In genomic region chr9:59340002-59340401, GRCm38 (mm10) we compare ENCODE assay signal across 8 mouse cellular contexts. TPM values are rescaled to one million over a fixed set of nuclear protein-coding genes. Genes with fewer than 3 reads are reported as not detected.
DNase-seq lines count a peak whose midpoint lies in the region; ATAC-seq and TF ChIP-seq lines count a peak whose summit lies in the region.

No protein-coding gene starts in this region.

- WGBS in heart, embryonic 10.5 days, result 74% methylated on average over 9 of the region's 9 CpGs
- 90% methylated on average over 9 of the region's 9 CpGs for WGBS in hindbrain, embryonic 14.5 days

- H3K9ac ChIP-seq in hindbrain, embryonic 14.5 days, result no peak overlapping the region

- no peaks in the 10 kb centered on the region for H3K27me3 ChIP-seq in heart, embryonic 10.5 days (ENCODE audit: insufficient read depth, poor library complexity, severe bottlenecking)
- H3K27me3 ChIP-seq in G1E (ENCODE audit: insufficient read depth, low read length), result no peaks in the 10 kb centered on the region
- no peaks in the 10 kb centered on the region for H3K27me3 ChIP-seq in hindbrain, embryonic 14.5 days (ENCODE audit: control insufficient read depth, insufficient read depth, low read length)

- H3K4me1 ChIP-seq in heart, embryonic 10.5 days, result no peaks in the 10 kb centered on the region
- H3K4me1 ChIP-seq in G1E (ENCODE audit: insufficient read depth, low read depth, low read length), result no peaks in the 10 kb centered on the region
- peaks cover 2% of the 10 kb centered on the region; the same call in 1 of the 2 replicates for H3K4me1 ChIP-seq in embryonic fibroblast, embryonic 13.5 days (ENCODE audit: control insufficient read depth, insufficient read depth, low read length)
- H3K4me1 ChIP-seq in hindbrain, embryonic 14.5 days (replicated peaks; ENCODE audit: control insufficient read depth, insufficient read depth, low read length), result no peaks in the 10 kb centered on the region

- ATAC-seq in G1E (ENCODE audit: extremely low read depth, insufficient number of reproducible peaks, low FRiP score, poor library complexity, severe bottlenecking), result no peak
- ATAC-seq in hindbrain, embryonic 14.5 days (ENCODE audit: low FRiP score), result no peak

- H3K9me3 ChIP-seq in heart, embryonic 10.5 days, result no peaks in the 10 kb centered on the region
- H3K9me3 ChIP-seq in G1E (replicated peaks), result no peaks in the 10 kb centered on the region
- no peaks in the 10 kb centered on the region for H3K9me3 ChIP-seq in hindbrain, embryonic 14.5 days (ENCODE audit: control insufficient read depth, low read length)

- H3K4me2 ChIP-seq in hindbrain, embryonic 14.5 days (replicated peaks), result no peak overlapping the region

- TF ChIP-seq CTCF in G1E (IDR thresholded peaks at IDR 0.05; ENCODE audit: low read depth, low read length), result 0 out of 2 replicates have a peak, but pooled peaks have one; percentile 6
- TF ChIP-seq CTCF in embryonic fibroblast, embryonic 13.5 days (IDR thresholded peaks at IDR 0.05; ENCODE audit: borderline replicate concordance, insufficient read depth, low read length), result 0 out of 2 replicates have a peak, but pooled peaks have one; percentile 39

- no peak overlapping the region for H3K27ac ChIP-seq in heart, embryonic 10.5 days
- H3K27ac ChIP-seq in embryonic fibroblast, embryonic 13.5 days (ENCODE audit: insufficient read depth, low read length), result no peak overlapping the region
- no peak overlapping the region for H3K27ac ChIP-seq in hindbrain, embryonic 14.5 days

- intact Hi-C loops in heart, postnatal 14 days (cut with DNase I), result no loop called here
- intact Hi-C loops in left cerebral cortex, postnatal 10 days (cut with DNase I), result loop anchor here (10.0 kb wide), 1 partner anchor 225 kb away; no protein-coding TSS in a partner anchor

- no peak overlapping the region for H3K4me3 ChIP-seq in heart, embryonic 10.5 days
- no peak overlapping the region for H3K4me3 ChIP-seq in G1E (ENCODE audit: low read depth, low read length)
- H3K4me3 ChIP-seq in embryonic fibroblast, embryonic 13.5 days (ENCODE audit: insufficient read depth, low read length), result no peak overlapping the region
- no peak overlapping the region for H3K4me3 ChIP-seq in hindbrain, embryonic 14.5 days (replicated peaks; ENCODE audit: low read length)

- DNase-seq in heart, postnatal 14 days, result peak; percentile 19 to 26
- DNase-seq in heart, embryonic 10.5 days (ENCODE audit: low spot score), result no peak
- DNase-seq in 3T3-L1 (ENCODE audit: low read depth, low spot score) (peak; percentile 67), G1E (ENCODE audit: low spot score) (peak; percentile 9)
- DNase-seq in thymus, postnatal 14 days, result peak; percentile 34
- no peak for DNase-seq in left cerebral cortex, postnatal 10 days (ENCODE audit: extremely low spot score in 1 of 2, low spot score in 2 of 2)
- no peak for DNase-seq in hindbrain, embryonic 14.5 days (ENCODE audit: low spot score)

- no peak for TF ChIP-seq POLR2A in embryonic fibroblast, embryonic 13.5 days (IDR thresholded peaks at IDR 0.05; ENCODE audit: low read depth, low read length)

- peaks cover 22% of the 10 kb centered on the region for H3K36me3 ChIP-seq in heart, embryonic 10.5 days
- peaks cover 16% of the 10 kb centered on the region for H3K36me3 ChIP-seq in G1E (replicated peaks)
- H3K36me3 ChIP-seq in hindbrain, embryonic 14.5 days (replicated peaks; ENCODE audit: control insufficient read depth, insufficient read depth), result peaks cover 75% of the 10 kb centered on the region

RNA-seq across cellular contexts. Expression of gene Bbs4, which starts 13.3 kb away (rescaled TPM):
- 1 to 10 TPM; 2.7 to 3.4 TPM for total RNA-seq in heart, postnatal 14 days (2021)
- polyA plus RNA-seq in heart, embryonic 10.5 days (2016; fragmentation: Nextera tagmentation; extraction: Ambion mirVana), result 8.6 and 9.6 TPM in 2 replicates
- 11.8 and 14.7 TPM in 2 replicates for total RNA-seq in G1E (2014; fragmentation: Nextera tagmentation)
- 12.1 and 14.3 TPM in 2 replicates for total RNA-seq in G1E (2017)
- 0.32 and 0.50 TPM in 2 replicates for polyA plus RNA-seq in G1E (2012)
- 5.8 and 6.5 TPM in 2 replicates for polyA plus RNA-seq in embryonic fibroblast, embryonic 13.5 days (2011; ENCODE audit: insufficient read length, low read depth, missing spikeins)
- 10 to 100 TPM; 38.5 to 39.5 TPM for total RNA-seq in left cerebral cortex, postnatal 10 days (2021)
- polyA plus RNA-seq in hindbrain, embryonic 14.5 days (2014; fragmentation: Nextera tagmentation; extraction: Ambion mirVana), result 38.0 and 40.7 TPM in 2 replicates

RNA-seq across cellular contexts. Expression of gene Adpgk, which starts 48.6 kb away (rescaled TPM):
- 1 to 10 TPM; 9.5 to 9.8 TPM for total RNA-seq in heart, postnatal 14 days (2021)
- polyA plus RNA-seq in heart, embryonic 10.5 days (2016; fragmentation: Nextera tagmentation; extraction: Ambion mirVana), result 31.7 and 38.4 TPM in 2 replicates
- total RNA-seq in G1E (2014; fragmentation: Nextera tagmentation) (60.2 and 66.1 TPM in 2 replicates), G1E (2017) (25.0 and 25.1 TPM in 2 replicates)
- polyA plus RNA-seq in G1E (2012), result 4.8 and 5.7 TPM in 2 replicates
- polyA plus RNA-seq in embryonic fibroblast, embryonic 13.5 days (2011; ENCODE audit: insufficient read length, low read depth, missing spikeins), result 52.6 and 59.3 TPM in 2 replicates
- 10 to 100 TPM; 16.7 to 18.5 TPM for total RNA-seq in left cerebral cortex, postnatal 10 days (2021)
- 26.8 and 27.5 TPM in 2 replicates for polyA plus RNA-seq in hindbrain, embryonic 14.5 days (2014; fragmentation: Nextera tagmentation; extraction: Ambion mirVana)

Comparison
In these comparisons a context has a peak if more than half of its experiments do, and no peak if none do; other contexts are left out.
1. DNase-seq: peak in heart, postnatal 14 days (2 of 2), 3T3-L1 (single experiment), G1E (single experiment) and thymus, postnatal 14 days (single experiment); none in heart, embryonic 10.5 days (single experiment), left cerebral cortex, postnatal 10 days (0 of 2) and hindbrain, embryonic 14.5 days (single experiment).